Mouse (Mus musculus): ENCODE results near the gene 2410137M14Rik. TPM values are rescaled to one million over a fixed set of nuclear protein-coding genes. Genes with fewer than 3 reads are reported as not detected.

2410137M14Rik gene
- polyA plus RNA-seq, 1 experiment from 2014 or later, result not detected

- Histone ChIP-seq H3K9me3 (no peaks in the 10 kb centered on the region), H3K9ac (replicated peaks) (no peak overlapping the region), H3K27me3 (no peaks in the 10 kb centered on the region), H3K4me3 (no peak overlapping the region), H3K4me1 (peaks cover 28% of the 10 kb centered on the region), H3K27ac (replicated peaks) (no peak overlapping the region), H3K4me2 (replicated peaks) (no peak overlapping the region), H3K36me3 (peaks cover 66% of the 10 kb centered on the region)
- ATAC-seq (replicated peaks), result no peak
- 97% methylated on average over 17 of the region's 17 CpGs for WGBS
Measured at GRCm38 (mm10) chr17:37009460-37010042, 28.5 kb upstream of the 2410137M14Rik start.

DNA sequence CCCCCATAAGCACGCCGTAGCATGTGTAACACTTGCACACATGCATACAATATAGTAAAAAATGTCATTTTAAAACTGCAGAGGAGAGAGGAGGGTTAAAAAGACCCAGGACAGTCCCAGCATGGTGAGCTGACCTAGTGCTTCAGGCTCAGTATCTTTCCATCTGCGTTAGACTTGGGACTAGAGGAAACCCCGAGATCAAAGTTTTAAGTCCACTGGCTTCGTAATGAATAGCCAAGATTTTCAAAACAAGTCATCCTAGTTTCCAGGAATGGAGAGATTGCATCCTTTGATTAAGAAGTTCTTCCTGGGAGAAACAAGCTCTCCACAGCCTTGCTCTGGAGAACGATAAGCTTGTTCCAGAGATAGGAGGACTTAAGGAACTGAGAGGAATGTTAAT, 27.1 kb upstream of the 2410137M14Rik start:
- ATAC-seq (replicated peaks), result no peak
- WGBS, result 93% methylated on average over 6 of the region's 6 CpGs

DNA sequence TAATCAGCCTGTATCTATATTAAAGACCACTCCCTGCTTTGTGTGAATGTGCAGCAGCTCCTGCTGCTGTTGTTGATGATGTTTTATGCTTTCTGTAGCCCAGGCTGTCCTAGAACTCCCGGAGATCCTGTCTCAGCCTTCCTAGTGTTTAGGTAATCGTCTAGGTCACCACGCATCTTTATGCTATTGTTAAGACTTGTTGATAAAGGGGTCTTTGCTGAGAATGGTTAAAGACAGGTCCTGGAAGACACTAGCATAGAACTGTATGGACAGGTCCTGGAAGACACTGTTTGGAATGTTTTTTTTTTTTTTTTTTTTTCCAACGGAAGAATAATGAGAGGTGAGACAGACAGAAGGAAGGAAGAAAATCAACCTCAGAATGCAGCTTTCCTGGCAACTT, 22.3 kb upstream of the 2410137M14Rik start:
- H3K4me1 ChIP-seq, result peaks cover 32% of the 10 kb centered on the region
- peak overlapping the region; percentile 99 for H3K4me3 ChIP-seq
- no peaks in the 10 kb centered on the region for H3K9me3 ChIP-seq
- peak overlapping the region; percentile 60 for H3K4me2 ChIP-seq (replicated peaks)
- 15% methylated on average over 4 of the region's 4 CpGs for WGBS
- peak overlapping the region; percentile 98 for H3K27ac ChIP-seq (replicated peaks)
- H3K27me3 ChIP-seq, result no peaks in the 10 kb centered on the region
- peaks cover 35% of the 10 kb centered on the region for H3K36me3 ChIP-seq
- peak; percentile 35 for ATAC-seq (replicated peaks)
- H3K9ac ChIP-seq (replicated peaks), result peak overlapping the region; percentile 100

More for the DNA sequence above, 27.1 kb upstream of the 2410137M14Rik start:
- Histone ChIP-seq H3K27me3 (no peaks in the 10 kb centered on the region), H3K27ac (replicated peaks) (no peak overlapping the region), H3K4me1 (peaks cover 38% of the 10 kb centered on the region), H3K4me3 (no peak overlapping the region), H3K9ac (replicated peaks) (no peak overlapping the region), H3K9me3 (no peaks in the 10 kb centered on the region), H3K4me2 (replicated peaks) (no peak overlapping the region), H3K36me3 (peaks cover 68% of the 10 kb centered on the region)

- under 1% methylated on average over 49 of the region's 49 CpGs for WGBS
- Histone ChIP-seq H3K27me3 (no peaks in the 10 kb centered on the region), H3K27ac (replicated peaks) (peak overlapping the region; percentile 98), H3K9ac (replicated peaks) (peak overlapping the region; percentile 100), H3K9me3 (no peaks in the 10 kb centered on the region), H3K4me2 (replicated peaks) (peak overlapping the region; percentile 60), H3K36me3 (peaks cover 29% of the 10 kb centered on the region), H3K4me1 (peaks cover 29% of the 10 kb centered on the region), H3K4me3 (peak overlapping the region; percentile 99)
- ATAC-seq (replicated peaks), result peak; percentile 86
Measured at GRCm38 (mm10) chr17:37002364-37003330, 21.6 kb upstream of the 2410137M14Rik start.

- no peak for ATAC-seq (replicated peaks)
- WGBS, result 92% methylated on average over 7 of the region's 7 CpGs
Measured at GRCm38 (mm10) chr17:37000863-37001262, 19.8 kb upstream of the 2410137M14Rik start, which contains the start of gene Zfp57. TSS of gene Zfp57 (plus strand) at chr17:37001163.

DNA sequence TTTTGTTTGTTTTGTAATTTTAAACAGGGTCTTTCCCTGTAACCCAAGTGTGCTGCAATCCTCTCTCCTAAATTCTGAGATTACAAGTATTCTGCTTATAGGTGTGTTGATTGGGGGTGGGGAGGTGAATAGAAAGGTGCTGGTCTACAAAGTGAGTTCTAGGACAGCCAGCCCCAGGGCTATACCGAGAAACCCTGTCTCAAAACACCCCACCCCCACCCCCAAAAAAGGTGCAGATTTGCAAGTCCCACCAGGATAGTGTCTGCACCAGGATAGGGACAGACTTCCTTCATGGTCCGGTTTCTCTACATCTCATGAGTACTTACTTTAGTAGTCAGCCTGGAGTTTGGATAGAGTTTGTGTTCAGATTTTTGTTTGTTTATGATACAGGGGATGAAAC, 17.4 kb upstream of the 2410137M14Rik start:
- H3K4me1 ChIP-seq, result no peaks in the 10 kb centered on the region; the same call in 1 of the 2 replicates
- no peak overlapping the region for H3K4me2 ChIP-seq (replicated peaks)
- no peaks in the 10 kb centered on the region for H3K36me3 ChIP-seq
- no peak overlapping the region for H3K4me3 ChIP-seq
- H3K27ac ChIP-seq (replicated peaks), result no peak overlapping the region
- H3K9me3 ChIP-seq, result no peaks in the 10 kb centered on the region
- H3K9ac ChIP-seq (replicated peaks), result no peak overlapping the region
- no peak for ATAC-seq (replicated peaks)
- no peaks in the 10 kb centered on the region for H3K27me3 ChIP-seq
- WGBS, result 76% methylated on average over 2 of the region's 2 CpGs

More at GRCm38 (mm10) chr17:37000863-37001262, 19.8 kb upstream of the 2410137M14Rik start, which contains the start of gene Zfp57:
- peak within 1 kb of the TSS; percentile 98 for H3K27ac ChIP-seq (replicated peaks)
- H3K9me3 ChIP-seq, result no peaks in the 10 kb centered on the region
- peaks cover 19% of the 10 kb centered on the region for H3K4me1 ChIP-seq
- peak within 1 kb of the TSS; percentile 99 for H3K4me3 ChIP-seq
- peaks cover 12% of the 10 kb centered on the region for H3K36me3 ChIP-seq
- H3K4me2 ChIP-seq (replicated peaks), result peak within 1 kb of the TSS; percentile 60
- no peak within 1 kb of the TSS for H3K9ac ChIP-seq (replicated peaks)
- no peaks in the 10 kb centered on the region for H3K27me3 ChIP-seq

GRCm38 (mm10) chr17:36997033-36997735, 16.1 kb upstream of the 2410137M14Rik start:
- Histone ChIP-seq H3K9me3 (no peaks in the 10 kb centered on the region), H3K27ac (replicated peaks) (no peak overlapping the region), H3K4me2 (replicated peaks) (no peak overlapping the region), H3K4me1 (no peaks in the 10 kb centered on the region), H3K4me3 (no peak overlapping the region), H3K27me3 (no peaks in the 10 kb centered on the region), H3K36me3 (no peaks in the 10 kb centered on the region), H3K9ac (replicated peaks) (no peak overlapping the region)
- WGBS, result 28% methylated on average over 7 of the region's 7 CpGs
- no peak for ATAC-seq (replicated peaks)

GRCm38 (mm10) chr17:36995448-36995847, 14.4 kb upstream of the 2410137M14Rik start:
- Histone ChIP-seq H3K4me2 (replicated peaks) (no peak overlapping the region), H3K9me3 (no peaks in the 10 kb centered on the region), H3K36me3 (no peaks in the 10 kb centered on the region), H3K27me3 (no peaks in the 10 kb centered on the region), H3K4me1 (no peaks in the 10 kb centered on the region), H3K4me3 (no peak overlapping the region), H3K27ac (replicated peaks) (no peak overlapping the region), H3K9ac (replicated peaks) (no peak overlapping the region)
- no peak for ATAC-seq (replicated peaks)
- 51% methylated on average over 3 of the region's 3 CpGs for WGBS

DNA sequence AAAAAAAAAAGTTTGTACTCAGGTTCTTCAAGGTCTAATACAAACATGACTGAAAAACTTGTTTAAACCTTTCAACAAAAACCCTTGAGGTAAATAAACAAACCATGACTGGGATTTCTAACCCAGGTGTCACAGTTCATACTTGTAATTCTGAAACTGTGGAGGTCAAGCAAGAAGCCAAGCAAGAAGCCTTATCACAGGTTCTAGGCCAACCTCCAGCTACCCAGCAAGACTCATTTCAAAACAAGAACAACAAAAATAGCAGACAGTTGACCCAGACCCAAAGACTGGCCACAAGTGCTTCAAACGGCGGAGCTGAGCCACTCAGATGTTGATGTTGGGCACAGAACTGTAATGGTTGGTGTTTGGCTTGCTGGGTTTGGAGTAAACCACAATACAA, 13.5 kb upstream of the 2410137M14Rik start:
- H3K9me3 ChIP-seq, result no peaks in the 10 kb centered on the region
- WGBS, result 92% methylated on average over 2 of the region's 2 CpGs
- ATAC-seq (replicated peaks), result no peak
- no peak overlapping the region for H3K9ac ChIP-seq (replicated peaks)
- no peak overlapping the region for H3K4me2 ChIP-seq (replicated peaks)
- no peaks in the 10 kb centered on the region for H3K36me3 ChIP-seq
- no peak overlapping the region for H3K4me3 ChIP-seq
- no peak overlapping the region for H3K27ac ChIP-seq (replicated peaks)
- H3K27me3 ChIP-seq, result peaks cover 1% of the 10 kb centered on the region
- H3K4me1 ChIP-seq, result no peaks in the 10 kb centered on the region

- H3K9me3 ChIP-seq, result no peaks in the 10 kb centered on the region
- H3K4me1 ChIP-seq, result no peaks in the 10 kb centered on the region
- no peak for ATAC-seq (replicated peaks)
- H3K4me3 ChIP-seq, result no peak overlapping the region
- H3K36me3 ChIP-seq, result no peaks in the 10 kb centered on the region
- no peak overlapping the region for H3K27ac ChIP-seq (replicated peaks)
- H3K9ac ChIP-seq (replicated peaks), result no peak overlapping the region
- WGBS, result 90% methylated on average over 4 of the region's 4 CpGs
- peaks cover 8% of the 10 kb centered on the region for H3K27me3 ChIP-seq
- H3K4me2 ChIP-seq (replicated peaks), result no peak overlapping the region
Measured at GRCm38 (mm10) chr17:36993770-36994325, 12.8 kb upstream of the 2410137M14Rik start.

DNA sequence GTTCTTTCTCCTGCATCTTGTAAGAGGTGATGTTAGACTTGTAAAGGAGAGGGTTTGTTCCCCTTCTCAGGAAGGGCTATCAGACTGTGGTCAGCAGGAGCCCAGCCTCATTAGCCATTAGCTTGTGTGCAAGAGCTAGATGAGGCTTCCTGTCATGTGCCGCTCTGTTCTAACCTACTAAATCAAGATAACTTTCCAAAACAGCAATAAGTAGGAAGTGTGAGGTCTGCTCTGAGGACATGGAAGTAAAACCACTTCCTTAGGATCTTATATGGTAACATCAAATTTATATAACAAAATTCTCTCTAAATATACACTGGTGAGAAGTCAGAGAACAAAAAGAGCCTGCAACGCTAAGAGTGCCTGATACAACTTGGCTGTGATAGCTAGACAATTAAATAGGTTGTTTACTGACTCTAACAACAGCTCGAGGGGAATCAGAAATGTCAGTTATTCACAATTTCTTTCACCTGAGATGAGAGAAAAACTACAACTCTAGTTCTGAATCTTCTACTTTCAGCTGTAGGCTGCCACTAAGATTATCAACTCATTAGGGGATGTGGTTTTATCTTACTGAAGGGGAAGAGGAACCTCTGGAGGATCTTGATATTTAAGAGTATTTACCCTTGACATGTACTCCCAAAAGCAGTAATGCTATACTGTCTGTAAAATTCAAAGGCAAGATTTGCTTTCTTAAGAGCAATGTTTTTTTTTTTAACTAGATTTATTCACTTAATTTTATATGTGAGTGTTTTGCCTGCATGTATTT, 11.5 kb upstream of the 2410137M14Rik start:
- WGBS, result 80% methylated on average over 3 of the region's 3 CpGs
- Histone ChIP-seq H3K4me2 (replicated peaks) (no peak overlapping the region), H3K4me1 (no peaks in the 10 kb centered on the region), H3K4me3 (no peak overlapping the region), H3K36me3 (no peaks in the 10 kb centered on the region), H3K9ac (replicated peaks) (no peak overlapping the region), H3K27me3 (peaks cover 16% of the 10 kb centered on the region), H3K27ac (replicated peaks) (no peak overlapping the region), H3K9me3 (no peaks in the 10 kb centered on the region)
- ATAC-seq (replicated peaks), result no peak

Measured in forebrain, embryonic 15.5 days (tissue).